ENCODE assay signal across 9 mouse cellular contexts in genomic region chr1:58713893-58714231, GRCm38 (mm10). TPM values are rescaled to one million over a fixed set of nuclear protein-coding genes. Genes with fewer than 3 reads are reported as not detected.
A peak's percentile ranks its signal among the peaks of the same experiment; 100 is the strongest.
DNase-seq lines count a peak whose midpoint lies in the region; ATAC-seq and TF ChIP-seq lines count a peak whose summit lies in the region.
"Had no signal": no experiment of that assay in that cellular context is flagged by ENCODE, and none has a peak within 500 bp of the region (broad histone marks: within the 10 kb centered on the region; RNA-seq: fewer than 3 reads in every experiment).

No protein-coding gene starts in this region.

- peaks cover 10% of the 10 kb centered on the region for H3K4me1 ChIP-seq in embryonic facial prominence, embryonic 14.5 days (ENCODE audit: control insufficient read depth, insufficient read depth, low read length)
- H3K4me1 ChIP-seq in heart, embryonic 16.5 days (ENCODE audit: control insufficient read depth, insufficient read depth, low read length): peaks cover 25% of the 10 kb centered on the region
- no peaks in the 10 kb centered on the region for H3K4me1 ChIP-seq in stomach, postnatal 0 days (replicated peaks; ENCODE audit: control insufficient read depth, insufficient read depth)

- no peak for TF ChIP-seq EP300 in stomach, postnatal 0 days (optimal IDR thresholded peaks at IDR 0.05)

- peak overlapping the region; percentile 79 for H3K4me2 ChIP-seq in embryonic facial prominence, embryonic 14.5 days (ENCODE audit: low read depth, low read length)
- H3K4me2 ChIP-seq in heart, embryonic 16.5 days (ENCODE audit: low read depth, low read length): peak overlapping the region; percentile 67
- H3K4me2 ChIP-seq in stomach, postnatal 0 days (replicated peaks; ENCODE audit: low read depth): peak overlapping the region; percentile 65

- ATAC-seq in embryonic facial prominence, embryonic 14.5 days (ENCODE audit: low read depth): no peak
- no peak for ATAC-seq in heart, embryonic 16.5 days (replicated peaks; ENCODE audit: extremely low read depth, insufficient read depth, low FRiP score)
- ATAC-seq in stomach, postnatal 0 days (ENCODE audit: low FRiP score, low TSS enrichment): no peak
- ATAC-seq in granulocyte monocyte progenitor cell, adult 5-6 weeks (replicated peaks; ENCODE audit: poor library complexity, severe bottlenecking): no peak

- peak overlapping the region; percentile 75 for H3K9ac ChIP-seq in embryonic facial prominence, embryonic 14.5 days (ENCODE audit: low read depth, low read length)
- H3K9ac ChIP-seq in heart, embryonic 16.5 days (ENCODE audit: low read length): peak overlapping the region; percentile 95
- peak overlapping the region; percentile 87 for H3K9ac ChIP-seq in stomach, postnatal 0 days (ENCODE audit: low read length)

- DNase-seq in adipocyte (ENCODE audit: low spot score): peak; percentile 89
- peak; percentile 62 for DNase-seq in embryonic facial prominence, embryonic 14.5 days (ENCODE audit: low spot score)
- DNase-seq in kidney, postnatal 10 days: peak; percentile 79
- DNase-seq in lung, postnatal 36 days: peak; percentile 82
- DNase-seq in stomach, postnatal 0 days (ENCODE audit: low spot score): peak; percentile 47

- no peaks in the 10 kb centered on the region for H3K27me3 ChIP-seq in C2C12 (ENCODE audit: control insufficient read depth, insufficient read depth, insufficient read length)
- H3K27me3 ChIP-seq in embryonic facial prominence, embryonic 14.5 days (replicated peaks; ENCODE audit: control insufficient read depth, insufficient read depth, low read length): no peaks in the 10 kb centered on the region
- no peaks in the 10 kb centered on the region for H3K27me3 ChIP-seq in heart, embryonic 16.5 days (ENCODE audit: control insufficient read depth, insufficient read depth, low read length)
- H3K27me3 ChIP-seq in stomach, postnatal 0 days (ENCODE audit: control insufficient read depth, insufficient read depth, low read length): no peaks in the 10 kb centered on the region

- H3K36me3 ChIP-seq in C2C12 (ENCODE audit: control insufficient read depth, insufficient read depth): peaks cover 36% of the 10 kb centered on the region
- H3K36me3 ChIP-seq in embryonic facial prominence, embryonic 14.5 days (ENCODE audit: control insufficient read depth, insufficient read depth, low read length): peaks cover 31% of the 10 kb centered on the region
- H3K36me3 ChIP-seq in heart, embryonic 16.5 days (ENCODE audit: control insufficient read depth, insufficient read depth): peaks cover 16% of the 10 kb centered on the region
- H3K36me3 ChIP-seq in stomach, postnatal 0 days (ENCODE audit: control insufficient read depth, insufficient read depth, low read length): peaks cover 2% of the 10 kb centered on the region; the same call in 1 of the 2 replicates

- H3K27ac ChIP-seq in embryonic facial prominence, embryonic 14.5 days (replicated peaks; ENCODE audit: low read depth, low read length): peak overlapping the region; percentile 100
- peak overlapping the region; percentile 100 for H3K27ac ChIP-seq in heart, embryonic 16.5 days (ENCODE audit: low read length)
- H3K27ac ChIP-seq in stomach, postnatal 0 days (replicated peaks): peak overlapping the region; percentile 99

- peak overlapping the region; percentile 74 for H3ac ChIP-seq in C2C12 (ENCODE audit: control insufficient read depth, insufficient read length, low read depth)

- peaks cover 40% of the 10 kb centered on the region for H3K79me3 ChIP-seq in C2C12 (ENCODE audit: low read depth)

- 32% methylated on average over 4 of the region's 4 CpGs for WGBS in embryonic facial prominence, embryonic 14.5 days
- WGBS in heart, embryonic 16.5 days: 26% methylated on average over 4 of the region's 4 CpGs
- 11% methylated on average over 4 of the region's 4 CpGs for WGBS in stomach, postnatal 0 days

- peak overlapping the region; percentile 69 for H3K4me3 ChIP-seq in C2C12 (ENCODE audit: insufficient read depth, poor library complexity, severe bottlenecking)
- H3K4me3 ChIP-seq in embryonic facial prominence, embryonic 14.5 days (ENCODE audit: low read depth, low read length): peak overlapping the region; percentile 61
- H3K4me3 ChIP-seq in heart, embryonic 16.5 days (ENCODE audit: low read length): peak overlapping the region; percentile 87
- peak overlapping the region; percentile 69 for H3K4me3 ChIP-seq in stomach, postnatal 0 days (ENCODE audit: low read depth, low read length)

- TF ChIP-seq CTCF in C2C12 (IDR thresholded peaks at IDR 0.05; ENCODE audit: control insufficient read depth, insufficient read depth, insufficient read length): no peak
- TF ChIP-seq CTCF in stomach, postnatal 0 days (IDR thresholded peaks at IDR 0.05; ENCODE audit: low read depth): no peak

- H3K9me3 ChIP-seq in embryonic facial prominence, embryonic 14.5 days (ENCODE audit: control insufficient read depth, low read length): no peaks in the 10 kb centered on the region
- no peaks in the 10 kb centered on the region for H3K9me3 ChIP-seq in heart, embryonic 16.5 days (replicated peaks; ENCODE audit: control insufficient read depth, low read length)
- no peaks in the 10 kb centered on the region for H3K9me3 ChIP-seq in stomach, postnatal 0 days (ENCODE audit: control insufficient read depth, low read length)

- H3K79me2 ChIP-seq in C2C12 (ENCODE audit: control insufficient read depth, insufficient read depth): peaks cover 58% of the 10 kb centered on the region

TF ChIP-seq in C2C12, 6 proteins besides CTCF, POLR2A, EP300 and RAD21:
- TF ChIP-seq FOSL1 (IDR thresholded peaks at IDR 0.05; ENCODE audit: insufficient read depth, low read length, poor library complexity, severe bottlenecking) (no peak), USF1 (IDR thresholded peaks at IDR 0.05; ENCODE audit: low read depth) (no peak), CEBPB (IDR thresholded peaks at IDR 0.05; ENCODE audit: low read depth) (no peak), MYOD1 (IDR thresholded peaks at IDR 0.05; ENCODE audit: control insufficient read depth, insufficient read length, low read depth) (no peak), MAX (IDR thresholded peaks at IDR 0.05) (no peak), MYOG (IDR thresholded peaks at IDR 0.05; ENCODE audit: control insufficient read depth, extremely low read depth, insufficient read length) (no peak)
TF ChIP-seq in C2C12: peak in this region for 0.

RNA-seq across cellular contexts. Expression of gene Cflar, which starts 2.6 kb away (rescaled TPM):
- 23.6 TPM for polyA plus RNA-seq in C2C12 (2012; fragmentation: generic; extraction: Trizol)
- 32.4 and 33.9 TPM in 2 replicates for polyA plus RNA-seq in embryonic facial prominence, embryonic 14.5 days (2014; fragmentation: Nextera tagmentation; extraction: Ambion mirVana)
- polyA plus RNA-seq in heart, embryonic 16.5 days (2015; fragmentation: Nextera tagmentation; extraction: Ambion mirVana): 39.2 and 42.0 TPM in 2 replicates
- polyA plus RNA-seq in stomach, postnatal 0 days (2015; fragmentation: Nextera tagmentation; extraction: Ambion mirVana): 43.6 and 45.3 TPM in 2 replicates
- total RNA-seq in granulocyte monocyte progenitor cell, adult 5-6 weeks (2014; fragmentation: Nextera tagmentation): 81.6 and 114 TPM in 2 replicates
- 95.6 and 100 TPM in 2 replicates for total RNA-seq in granulocyte monocyte progenitor cell, adult 5-6 weeks (2017)

RNA-seq across cellular contexts. Expression of gene Als2cr12, which starts 18.1 kb away (rescaled TPM):
- 0.23 TPM for polyA plus RNA-seq in C2C12 (2012; fragmentation: generic; extraction: Trizol)
- 0.13 and 0.22 TPM in 2 replicates for polyA plus RNA-seq in embryonic facial prominence, embryonic 14.5 days (2014; fragmentation: Nextera tagmentation; extraction: Ambion mirVana)
- not detected in 2 replicates for polyA plus RNA-seq in heart, embryonic 16.5 days (2015; fragmentation: Nextera tagmentation; extraction: Ambion mirVana)
- 0.56 and 0.91 TPM in 2 replicates for polyA plus RNA-seq in stomach, postnatal 0 days (2015; fragmentation: Nextera tagmentation; extraction: Ambion mirVana)
- total RNA-seq in granulocyte monocyte progenitor cell, adult 5-6 weeks (2014; fragmentation: Nextera tagmentation): not detected in 2 replicates
- total RNA-seq in granulocyte monocyte progenitor cell, adult 5-6 weeks (2017): not detected in 2 replicates
- total RNA-seq: common myeloid progenitor, adult 5-6 weeks had no signal
